Mouse (Mus musculus) small intestine, adult 2 months (tissue): ENCODE measurements around the gene Bod1l.

ENCODE experiments used
- CTCF ChIP-seq: fragments of 200-500 bp; IDR thresholded peaks from 2 replicates; pipeline ENCODE4 v1.5.1; 2012; ENCODE audit warnings: low read depth, mild to moderate bottlenecking, control low read depth, inconsistent platforms, low read length, moderate library complexity, mixed read lengths; ENCODE audit not compliant: insufficient replicate concordance, insufficient read length; ENCODE audit errors: extremely low read depth
- POLR2A ChIP-seq: fragments of 200-500 bp; IDR thresholded peaks from 2 replicates; pipeline ENCODE4 v1.6.1; 2012; ENCODE audit warnings: low read depth, mild to moderate bottlenecking, control low read depth, inconsistent platforms, low read length, moderate library complexity

DNA sequence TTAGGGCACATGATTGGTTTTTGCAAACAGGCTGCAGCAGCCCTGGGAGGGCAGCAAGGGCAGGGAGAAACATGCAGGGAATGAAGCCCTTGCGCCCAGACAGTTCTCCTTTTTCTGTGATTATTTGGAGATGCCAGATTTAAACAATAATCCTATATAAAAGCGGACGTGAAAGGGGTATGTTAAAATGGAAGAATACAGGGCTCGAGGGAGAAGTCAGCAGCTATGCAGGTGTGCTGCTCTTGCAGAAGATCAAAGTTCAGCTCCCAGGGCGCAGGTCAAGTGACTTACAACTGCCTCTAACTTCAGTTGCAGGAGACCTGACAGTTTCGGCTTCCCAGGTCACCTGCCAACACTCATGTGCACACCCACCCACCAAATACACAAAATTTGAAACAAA lies 31.6 kb downstream of the Bod1l start:
- no peak for TF ChIP-seq CTCF
- TF ChIP-seq POLR2A: no peak
